Mouse (Mus musculus): ENCODE measurements around the gene Ccdc71. TPM values are rescaled to one million over a fixed set of nuclear protein-coding genes. Genes with fewer than 3 reads are reported as not detected.

Ccdc71 gene
- polyA plus RNA-seq, 1 experiment from 2014 or later = 26.5 TPM

- Histone ChIP-seq H3K36me3 (ENCODE audit: inconsistent target) (peaks cover 20% of the 10 kb centered on the region), H3K4me3 (ENCODE audit: inconsistent target) (peak overlapping the region; percentile 40), H3K27ac (peak overlapping the region; percentile 48), H3K79me2 (ENCODE audit: inconsistent target) (peaks cover 32% of the 10 kb centered on the region)
- WGBS (ENCODE audit: missing documents) = 50% methylated on average over 25 of the region's 26 CpGs
Observed at GRCm38 (mm10) chr9:108489702-108490558, 29.6 kb downstream of the Ccdc71 start.

GRCm38 (mm10) chr9:108490559-108491285, 30.4 kb downstream of the Ccdc71 start, which contains the start of gene Usp19:
Usp19 (plus strand) TSS chr9:108490602.
- H3K27ac ChIP-seq = peak within 1 kb of the TSS; percentile 75
- peaks cover 27% of the 10 kb centered on the region for H3K36me3 ChIP-seq (ENCODE audit: inconsistent target)
- peaks cover 32% of the 10 kb centered on the region for H3K79me2 ChIP-seq (ENCODE audit: inconsistent target)
- H3K4me3 ChIP-seq (ENCODE audit: inconsistent target) = peak within 1 kb of the TSS; percentile 95
- whole genome bisulfite sequencing (ENCODE audit: missing documents) = under 1% methylated on average over 69 of the region's 69 CpGs

GRCm38 (mm10) chr9:108491286-108491580, 30.9 kb downstream of the Ccdc71 start:
- Histone ChIP-seq H3K36me3 (ENCODE audit: inconsistent target) (peaks cover 32% of the 10 kb centered on the region), H3K79me2 (ENCODE audit: inconsistent target) (peaks cover 32% of the 10 kb centered on the region)
- 3% methylated on average over 12 of the region's 12 CpGs for whole genome bisulfite sequencing (ENCODE audit: missing documents)

GRCm38 (mm10) chr9:108492043-108492750, 31.9 kb downstream of the Ccdc71 start:
- H3K36me3 ChIP-seq (ENCODE audit: inconsistent target) = peaks cover 42% of the 10 kb centered on the region
- WGBS (ENCODE audit: missing documents) = 41% methylated on average over 16 of the region's 16 CpGs

More at GRCm38 (mm10) chr9:108491286-108491580, 30.9 kb downstream of the Ccdc71 start:
- Histone ChIP-seq H3K27ac (peak overlapping the region; percentile 75), H3K4me3 (ENCODE audit: inconsistent target) (peak overlapping the region; percentile 95)

GRCm38 (mm10) chr9:108493246-108493645, 32.9 kb downstream of the Ccdc71 start:
- Histone ChIP-seq H3K36me3 (ENCODE audit: inconsistent target) (peaks cover 53% of the 10 kb centered on the region), H3K79me2 (ENCODE audit: inconsistent target) (peaks cover 32% of the 10 kb centered on the region), H3K4me3 (ENCODE audit: inconsistent target) (no peak overlapping the region), H3K27ac (no peak overlapping the region)
- WGBS (ENCODE audit: missing documents) = 98% methylated on average over 8 of the region's 8 CpGs

More at GRCm38 (mm10) chr9:108492043-108492750, 31.9 kb downstream of the Ccdc71 start:
- Histone ChIP-seq H3K79me2 (ENCODE audit: inconsistent target) (peaks cover 32% of the 10 kb centered on the region), H3K27ac (peak overlapping the region; percentile 75), H3K4me3 (ENCODE audit: inconsistent target) (peak overlapping the region; percentile 95)

- WGBS (ENCODE audit: missing documents) = 98% methylated on average over 18 of the region's 19 CpGs
- peaks cover 63% of the 10 kb centered on the region for H3K36me3 ChIP-seq (ENCODE audit: inconsistent target)
- H3K4me3 ChIP-seq (ENCODE audit: inconsistent target) = no peak overlapping the region
- peaks cover 32% of the 10 kb centered on the region for H3K79me2 ChIP-seq (ENCODE audit: inconsistent target)
- no peak overlapping the region for H3K27ac ChIP-seq
Observed at GRCm38 (mm10) chr9:108494146-108494825, 34.0 kb downstream of the Ccdc71 start.

- H3K36me3 ChIP-seq (ENCODE audit: inconsistent target) = peaks cover 69% of the 10 kb centered on the region
- H3K4me3 ChIP-seq (ENCODE audit: inconsistent target) = no peak overlapping the region
- peaks cover 32% of the 10 kb centered on the region for H3K79me2 ChIP-seq (ENCODE audit: inconsistent target)
- WGBS (ENCODE audit: missing documents) = 83% methylated on average over 10 of the region's 10 CpGs
- no peak overlapping the region for H3K27ac ChIP-seq
Observed at GRCm38 (mm10) chr9:108494905-108495304, 34.6 kb downstream of the Ccdc71 start.

- no peak overlapping the region for H3K27ac ChIP-seq
- H3K79me2 ChIP-seq (ENCODE audit: inconsistent target) = no peaks in the 10 kb centered on the region; the same call in 1 of the 2 replicates
- H3K4me3 ChIP-seq (ENCODE audit: inconsistent target) = no peak overlapping the region
- 92% methylated on average over 7 of the region's 7 CpGs for WGBS (ENCODE audit: missing documents)
- H3K36me3 ChIP-seq (ENCODE audit: inconsistent target) = peaks cover 84% of the 10 kb centered on the region
Observed at GRCm38 (mm10) chr9:108499231-108499630, 38.9 kb downstream of the Ccdc71 start.

- Histone ChIP-seq H3K36me3 (ENCODE audit: inconsistent target) (peaks cover 77% of the 10 kb centered on the region), H3K79me2 (ENCODE audit: inconsistent target) (no peaks in the 10 kb centered on the region; the same call in 1 of the 2 replicates), H3K4me3 (ENCODE audit: inconsistent target) (no peak overlapping the region), H3K27ac (no peak overlapping the region)
- 98% methylated on average over 15 of the region's 15 CpGs for WGBS (ENCODE audit: missing documents)
Observed at GRCm38 (mm10) chr9:108499943-108500342, 39.6 kb downstream of the Ccdc71 start.

- H3K36me3 ChIP-seq (ENCODE audit: inconsistent target) = peaks cover 36% of the 10 kb centered on the region
- 94% methylated on average over 7 of the region's 7 CpGs for WGBS (ENCODE audit: missing documents)
- peak overlapping the region; percentile 79; the same call in 1 of the 2 replicates for H3K4me3 ChIP-seq (ENCODE audit: inconsistent target)
- peaks cover 20% of the 10 kb centered on the region for H3K79me2 ChIP-seq (ENCODE audit: inconsistent target)
- no peak overlapping the region for H3K27ac ChIP-seq
Observed at GRCm38 (mm10) chr9:108506901-108507300, 46.6 kb downstream of the Ccdc71 start.

GRCm38 (mm10) chr9:108507619-108508434, 47.5 kb downstream of the Ccdc71 start, which contains the start of gene Qars:
Qars (plus strand) TSS chr9:108507706.
- Histone ChIP-seq H3K36me3 (ENCODE audit: inconsistent target) (peaks cover 39% of the 10 kb centered on the region), H3K4me3 (ENCODE audit: inconsistent target) (peak within 1 kb of the TSS; percentile 79), H3K27ac (peak within 1 kb of the TSS; percentile 75), H3K79me2 (ENCODE audit: inconsistent target) (peaks cover 20% of the 10 kb centered on the region)
- 2% methylated on average over 37 of the region's 37 CpGs for WGBS (ENCODE audit: missing documents)

GRCm38 (mm10) chr9:108508776-108509175, 48.4 kb downstream of the Ccdc71 start:
- no peak overlapping the region for H3K27ac ChIP-seq
- peak overlapping the region; percentile 79 for H3K4me3 ChIP-seq (ENCODE audit: inconsistent target)
- 74% methylated on average over 7 of the region's 7 CpGs for WGBS (ENCODE audit: missing documents)

More at GRCm38 (mm10) chr9:108508776-108509175, 48.4 kb downstream of the Ccdc71 start:
- peaks cover 42% of the 10 kb centered on the region for H3K36me3 ChIP-seq (ENCODE audit: inconsistent target)
- peaks cover 20% of the 10 kb centered on the region for H3K79me2 ChIP-seq (ENCODE audit: inconsistent target)

Data from macrophage (primary cell).